Mouse (Mus musculus): ENCODE results near the gene Mup1. TPM values are rescaled to one million over a fixed set of nuclear protein-coding genes. Genes with fewer than 3 reads are reported as not detected.
"Not testable (repeated sequence)": the region's sequence is repeated elsewhere in the genome, so short reads cannot be mapped to it uniquely, and the experiment has no call there.

Mup1 gene
- not detected in 2 replicates for total RNA-seq (2012; rRNA removed)
- polyA plus RNA-seq (2012; ENCODE audit: insufficient read depth in 1 of 2, insufficient read length in 2 of 2, low read depth in 1 of 2, low replicate concordance in 2 of 2, missing spikeins in 1 of 2) = not detected

DNA sequence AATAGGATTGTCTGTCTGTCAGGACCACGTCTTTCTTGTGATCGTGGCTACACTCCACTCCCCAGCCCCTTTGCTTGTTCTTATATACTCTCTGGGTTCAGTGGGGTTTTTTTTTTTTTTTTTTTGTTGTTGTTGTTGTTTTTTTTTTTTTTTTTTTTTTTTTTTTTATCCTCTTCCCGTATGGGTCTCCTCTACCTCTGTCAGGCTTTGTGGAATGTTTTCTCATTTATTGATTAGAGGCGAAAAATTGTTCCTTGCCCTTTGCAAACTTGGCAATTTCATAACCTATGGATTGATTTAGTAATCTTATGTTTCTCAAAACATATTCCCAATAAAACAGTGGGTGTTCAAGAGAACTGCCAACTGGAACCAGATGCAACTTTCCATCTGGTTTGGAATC is at the start of gene Mup1:
Gene Mup1, minus strand, starts transcription at position 101 of the 400 bp plus-strand sequence.
- not testable (repeated sequence) for H3K27me3 ChIP-seq (ENCODE audit: control insufficient read depth in 1 of 2, insufficient read depth in 2 of 2, low read length in 2 of 2); DNase-seq (ENCODE audit: low read depth, low spot score); H3K9me3 ChIP-seq (replicated peaks; ENCODE audit: insufficient read depth, low read length); H3K4me3 ChIP-seq (ENCODE audit: control insufficient read depth in 1 of 2, insufficient read depth in 1 of 2, low read depth in 2 of 2, low read length in 2 of 2); H3K4me1 ChIP-seq (ENCODE audit: control insufficient read depth in 1 of 2, insufficient read depth in 2 of 2, low read length in 2 of 2); H3K36me3 ChIP-seq (ENCODE audit: control insufficient read depth in 1 of 2, insufficient read depth in 2 of 2, low read length in 2 of 2); H3K79me2 ChIP-seq (ENCODE audit: control insufficient read depth, insufficient read depth, low read length, poor library complexity); H3K9ac ChIP-seq (ENCODE audit: control insufficient read depth, low read depth, low read length, poor library complexity, severe bottlenecking); H3K27ac ChIP-seq (ENCODE audit: control insufficient read depth, low read depth, low read length)

Other genes with a start within 250 kb of the Mup1 start
- not detected in 2 replicates for gene Mup9, start 80.0 kb downstream of the Mup1 start, total RNA-seq (2012; rRNA removed)
- gene Mup9, start 80.0 kb downstream of the Mup1 start, polyA plus RNA-seq (2012; ENCODE audit: insufficient read depth in 1 of 2, insufficient read length in 2 of 2, low read depth in 1 of 2, low replicate concordance in 2 of 2, missing spikeins in 1 of 2) = not detected
- gene Mup10, start 80.2 kb upstream of the Mup1 start, total RNA-seq (2012; rRNA removed) = not detected in 2 replicates
- gene Mup10, start 80.2 kb upstream of the Mup1 start, polyA plus RNA-seq (2012; ENCODE audit: insufficient read depth in 1 of 2, insufficient read length in 2 of 2, low read depth in 1 of 2, low replicate concordance in 2 of 2, missing spikeins in 1 of 2) = not detected
- not detected in 2 replicates for gene Mup11, start 160.5 kb upstream of the Mup1 start, total RNA-seq (2012; rRNA removed)
- gene Mup11, start 160.5 kb upstream of the Mup1 start, polyA plus RNA-seq (2012; ENCODE audit: insufficient read depth in 1 of 2, insufficient read length in 2 of 2, low read depth in 1 of 2, low replicate concordance in 2 of 2, missing spikeins in 1 of 2) = not detected
- not detected in 2 replicates for gene Mup12, start 239.4 kb upstream of the Mup1 start, total RNA-seq (2012; rRNA removed)
- gene Mup12, start 239.4 kb upstream of the Mup1 start, polyA plus RNA-seq (2012; ENCODE audit: insufficient read depth in 1 of 2, insufficient read length in 2 of 2, low read depth in 1 of 2, low replicate concordance in 2 of 2, missing spikeins in 1 of 2) = not detected

Measured in MEL (cell line).